Mouse (Mus musculus): Measurements from ENCODE around the gene Vps16. TPM values are rescaled to one million over a fixed set of nuclear protein-coding genes. Genes with fewer than 3 reads are reported as not detected.

Gene Vps16
- total and polyA plus RNA-seq, 3 experiments = 90.0 to 114 TPM; not detected in 1

- Histone ChIP-seq H3K27me3 (ENCODE audit: control insufficient read depth in 1 of 2, insufficient read depth in 2 of 2, low read length in 2 of 2) (no peaks in the 10 kb centered on the region), H3K36me3 (ENCODE audit: control insufficient read depth in 1 of 2, insufficient read depth in 2 of 2, low read length in 2 of 2) (peaks cover 9 to 18% of the 10 kb centered on the region in 2 experiments)
- DNase-seq (ENCODE audit: low read depth, low spot score) = peak; percentile 78
These were observed 9.0 kb downstream of the Vps16 start for GRCm38 (mm10) chr2:130433152-130433551.

GRCm38 (mm10) chr2:130436769-130437168 is 12.6 kb downstream of the Vps16 start:
- no peak overlapping the region for H3K9ac ChIP-seq (ENCODE audit: control insufficient read depth, low read depth, low read length, poor library complexity, severe bottlenecking)
- peaks cover 15% of the 10 kb centered on the region for H3K79me2 ChIP-seq (ENCODE audit: control insufficient read depth, insufficient read depth, low read length, poor library complexity)
- no peak overlapping the region for H3K27ac ChIP-seq (ENCODE audit: control insufficient read depth, low read depth, low read length)
- no peak for DNase-seq (ENCODE audit: low read depth, low spot score)
- TF ChIP-seq ELF1 (IDR thresholded peaks at IDR 0.05; ENCODE audit: low read depth, low read length) (no peak), JUND (IDR thresholded peaks at IDR 0.05; ENCODE audit: low read depth, low read length) (no peak), POLR2AphosphoS2 (IDR thresholded peaks at IDR 0.05; ENCODE audit: low read length) (no peak), ZKSCAN1 (IDR thresholded peaks at IDR 0.05; ENCODE audit: low read depth, low read length) (peak; percentile 91), RCOR1 (IDR thresholded peaks at IDR 0.05; ENCODE audit: low read depth, low read length) (no peak), MEF2A (IDR thresholded peaks at IDR 0.05; ENCODE audit: extremely low read depth, insufficient replicate concordance, low read depth, low read length, poor library complexity, severe bottlenecking) (no peak), MXI1 (IDR thresholded peaks at IDR 0.05; ENCODE audit: low read depth, low read length) (no peak), HCFC1 (IDR thresholded peaks at IDR 0.05; ENCODE audit: low read depth, low read length) (no peak)
- no peak overlapping the region for H3K4me3 ChIP-seq (ENCODE audit: control insufficient read depth in 1 of 2, insufficient read depth in 1 of 2, low read depth in 2 of 2, low read length in 2 of 2)
- no peaks in the 10 kb centered on the region for H3K9me3 ChIP-seq (replicated peaks; ENCODE audit: insufficient read depth, low read length)
- no peaks in the 10 kb centered on the region for H3K27me3 ChIP-seq (ENCODE audit: control insufficient read depth in 1 of 2, insufficient read depth in 2 of 2, low read length in 2 of 2)
- H3K4me1 ChIP-seq (ENCODE audit: control insufficient read depth in 1 of 2, insufficient read depth in 2 of 2, low read length in 2 of 2) = no peaks in the 10 kb centered on the region
- H3K36me3 ChIP-seq (ENCODE audit: control insufficient read depth in 1 of 2, insufficient read depth in 2 of 2, low read length in 2 of 2) = peaks cover 0 to 20% of the 10 kb centered on the region in 2 experiments; a peak in 2 of 4 replicates

More at GRCm38 (mm10) chr2:130433152-130433551, 9.0 kb downstream of the Vps16 start:
- Histone ChIP-seq H3K9me3 (replicated peaks; ENCODE audit: insufficient read depth, low read length) (no peaks in the 10 kb centered on the region), H3K4me3 (ENCODE audit: control insufficient read depth in 1 of 2, insufficient read depth in 1 of 2, low read depth in 2 of 2, low read length in 2 of 2) (no peak overlapping the region), H3K9ac (ENCODE audit: control insufficient read depth, low read depth, low read length, poor library complexity, severe bottlenecking) (no peak overlapping the region), H3K4me1 (ENCODE audit: control insufficient read depth in 1 of 2, insufficient read depth in 2 of 2, low read length in 2 of 2) (peaks cover 15 to 17% of the 10 kb centered on the region in 2 experiments), H3K27ac (ENCODE audit: control insufficient read depth, low read depth, low read length) (no peak overlapping the region), H3K79me2 (ENCODE audit: control insufficient read depth, insufficient read depth, low read length, poor library complexity) (peaks cover 25% of the 10 kb centered on the region)
- TF ChIP-seq RAD21 (IDR thresholded peaks at IDR 0.05; ENCODE audit: low read depth, low read length) (peak; percentile 63), ZKSCAN1 (IDR thresholded peaks at IDR 0.05; ENCODE audit: low read depth, low read length) (no peak), ZC3H11A (IDR thresholded peaks at IDR 0.05; ENCODE audit: low read depth, low read length) (peak; percentile 53), MEF2A (IDR thresholded peaks at IDR 0.05; ENCODE audit: extremely low read depth, insufficient replicate concordance, low read depth, low read length, poor library complexity, severe bottlenecking) (no peak), SMC3 (IDR thresholded peaks at IDR 0.05; ENCODE audit: low read depth, low read length) (peak; percentile 62), CTCF (IDR thresholded peaks at IDR 0.05 in 2 of 3, conservative IDR thresholded peaks at IDR 0.05 in 1 of 3; ENCODE audit: control insufficient read depth in 1 of 3, insufficient read depth in 1 of 3, low read depth in 2 of 3, low read length in 3 of 3, poor library complexity in 1 of 3, severe bottlenecking in 1 of 3) (peak; percentile 59 to 78 (median 66))

- Histone ChIP-seq H3K4me3 (ENCODE audit: control insufficient read depth in 1 of 2, insufficient read depth in 1 of 2, low read depth in 2 of 2, low read length in 2 of 2) (no peak overlapping the region), H3K27ac (ENCODE audit: control insufficient read depth, low read depth, low read length) (no peak overlapping the region), H3K4me1 (ENCODE audit: control insufficient read depth in 1 of 2, insufficient read depth in 2 of 2, low read length in 2 of 2) (no peaks in the 10 kb centered on the region), H3K9me3 (replicated peaks; ENCODE audit: insufficient read depth, low read length) (no peaks in the 10 kb centered on the region), H3K36me3 (ENCODE audit: control insufficient read depth in 1 of 2, insufficient read depth in 2 of 2, low read length in 2 of 2) (peaks cover 0 to 19% of the 10 kb centered on the region in 2 experiments; a peak in 2 of 4 replicates), H3K27me3 (ENCODE audit: control insufficient read depth in 1 of 2, insufficient read depth in 2 of 2, low read length in 2 of 2) (no peaks in the 10 kb centered on the region), H3K9ac (ENCODE audit: control insufficient read depth, low read depth, low read length, poor library complexity, severe bottlenecking) (no peak overlapping the region), H3K79me2 (ENCODE audit: control insufficient read depth, insufficient read depth, low read length, poor library complexity) (peaks cover 8% of the 10 kb centered on the region; the same call in 1 of the 2 replicates)
- DNase-seq (ENCODE audit: low read depth, low spot score) = no peak
- TF ChIP-seq CHD1 (IDR thresholded peaks at IDR 0.05; ENCODE audit: low read depth, low read length) (no peak), HCFC1 (IDR thresholded peaks at IDR 0.05; ENCODE audit: low read depth, low read length) (no peak), SMC3 (IDR thresholded peaks at IDR 0.05; ENCODE audit: low read depth, low read length) (no peak), ETS1 (IDR thresholded peaks at IDR 0.05; ENCODE audit: low read depth, low read length) (no peak), MAX (IDR thresholded peaks at IDR 0.05; ENCODE audit: low read length) (no peak)
These were observed 14.7 kb downstream of the Vps16 start for GRCm38 (mm10) chr2:130438861-130439260.

Measured in MEL (cell line).